Mouse (Mus musculus): ENCODE results near the gene Slc25a21.

GRCm38 (mm10) chr12:57118602-57119001 is 78.7 kb downstream of the Slc25a21 start:
- TF ChIP-seq CTCF (IDR thresholded peaks at IDR 0.05; ENCODE audit: low read depth, low read length) (no peak), POLR2A (IDR thresholded peaks at IDR 0.05; ENCODE audit: borderline replicate concordance, low read depth, low read length) (no peak)
